Mouse (Mus musculus): Measurements from ENCODE around the gene Lingo3.

DNA sequence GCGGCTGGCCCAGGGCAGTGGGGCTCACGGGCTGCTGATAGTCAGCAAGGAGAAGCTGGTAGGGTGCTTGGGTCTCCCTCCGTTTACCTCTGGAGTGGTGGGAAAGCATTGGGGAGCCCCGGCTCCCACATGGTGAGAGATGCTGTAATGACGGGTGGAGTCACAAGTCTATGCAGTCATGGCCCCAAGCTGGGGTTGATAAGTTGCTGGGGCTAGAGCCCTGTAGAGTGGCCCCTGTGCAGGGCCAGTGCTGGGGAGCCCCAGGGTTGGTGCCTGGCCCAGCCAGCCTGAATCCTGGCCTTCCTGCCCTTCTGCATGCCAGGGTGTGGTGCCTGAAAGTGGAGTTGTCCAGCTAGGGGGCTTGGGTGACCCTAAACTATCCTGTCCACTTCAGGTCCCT is 18.5 kb upstream of the Lingo3 start:
- TF ChIP-seq CTCF (IDR thresholded peaks at IDR 0.05; ENCODE audit: borderline replicate concordance, insufficient read depth, low read length): no peak
- TF ChIP-seq POLR2A (IDR thresholded peaks at IDR 0.05; ENCODE audit: low read depth, low read length): no peak
